Mouse (Mus musculus) small intestine, adult 2 months (tissue): ENCODE results near the gene Rdh16f2. TPM values are rescaled to one million over a fixed set of nuclear protein-coding genes. Genes with fewer than 3 reads are reported as not detected.
A peak's percentile ranks its signal among the peaks of the same experiment; 100 is the strongest.

ENCODE experiments used
- H3K27ac ChIP-seq: fragments of 200-500 bp; 2 replicates; pipeline ENCODE4 v1.5.1; 2012; ENCODE audit warnings: low read depth, low read length, control low read depth, inconsistent platforms; ENCODE audit not compliant: insufficient read depth
- H3K27me3 ChIP-seq: fragments of 200-500 bp; 2 replicates; pipeline ENCODE4 v1.6.1; 2012; ENCODE audit warnings: mild to moderate bottlenecking, moderate library complexity, low read length, inconsistent platforms; ENCODE audit not compliant: control insufficient read depth, insufficient read depth
- H3K36me3 ChIP-seq: fragments of 200-500 bp; 2 replicates; pipeline ENCODE4 v1.6.1; 2012; ENCODE audit warnings: mild to moderate bottlenecking, low read length, control low read depth, inconsistent platforms; ENCODE audit not compliant: control insufficient read depth, insufficient read depth
- H3K4me1 ChIP-seq: fragments of 200-500 bp; 2 replicates; pipeline ENCODE4 v1.6.1; 2012; ENCODE audit warnings: low read length, inconsistent platforms, mixed read lengths; ENCODE audit not compliant: control insufficient read depth, insufficient read depth, insufficient read length
- H3K4me3 ChIP-seq: fragments of 200-500 bp; 2 replicates; pipeline ENCODE4 v1.5.1; 2012; ENCODE audit warnings: low read depth, mild to moderate bottlenecking, control low read depth, inconsistent platforms, low read length, moderate library complexity
- CTCF ChIP-seq: fragments of 200-500 bp; IDR thresholded peaks from 2 replicates; pipeline ENCODE4 v1.5.1; 2012; ENCODE audit warnings: low read depth, mild to moderate bottlenecking, control low read depth, inconsistent platforms, low read length, moderate library complexity, mixed read lengths; ENCODE audit not compliant: insufficient replicate concordance, insufficient read length; ENCODE audit errors: extremely low read depth
- POLR2A ChIP-seq: fragments of 200-500 bp; IDR thresholded peaks from 2 replicates; pipeline ENCODE4 v1.6.1; 2012; ENCODE audit warnings: low read depth, mild to moderate bottlenecking, control low read depth, inconsistent platforms, low read length, moderate library complexity
- WGBS: fragments of 180-500 bp; shearing (Covaris S2); methylation state at CpG from one replicate; pipeline ENCODE4 v1.1.7; 2018; 5-methylcytosine and 5-hydroxymethylcytosine counted together
- polyA plus RNA-seq: library from polyadenylated mRNA; depleted of rRNA; stranded (reverse); fragments of >200 nt; gene quantifications from 2 replicates; pipeline ENCODE4 v1.2.3, GENCODE M21; 2012

Rdh16f2 gene
- polyA plus RNA-seq, 1 experiment: 3.6 TPM

- no peak overlapping the region for H3K4me3 ChIP-seq
- TF ChIP-seq CTCF (no peak), POLR2A (no peak)
- H3K27me3 ChIP-seq: no peaks in the 10 kb centered on the region
- H3K36me3 ChIP-seq: no peaks in the 10 kb centered on the region
- 10% methylated on average over 2 of the region's 2 CpGs for WGBS
- peaks cover 22% of the 10 kb centered on the region; the same call in 1 of the 2 replicates for H3K4me1 ChIP-seq
- H3K27ac ChIP-seq: peak overlapping the region; percentile 95
These were observed 11.4 kb downstream of the Rdh16f2 start for GRCm38 (mm10) chr10:127877681-127878080.

DNA sequence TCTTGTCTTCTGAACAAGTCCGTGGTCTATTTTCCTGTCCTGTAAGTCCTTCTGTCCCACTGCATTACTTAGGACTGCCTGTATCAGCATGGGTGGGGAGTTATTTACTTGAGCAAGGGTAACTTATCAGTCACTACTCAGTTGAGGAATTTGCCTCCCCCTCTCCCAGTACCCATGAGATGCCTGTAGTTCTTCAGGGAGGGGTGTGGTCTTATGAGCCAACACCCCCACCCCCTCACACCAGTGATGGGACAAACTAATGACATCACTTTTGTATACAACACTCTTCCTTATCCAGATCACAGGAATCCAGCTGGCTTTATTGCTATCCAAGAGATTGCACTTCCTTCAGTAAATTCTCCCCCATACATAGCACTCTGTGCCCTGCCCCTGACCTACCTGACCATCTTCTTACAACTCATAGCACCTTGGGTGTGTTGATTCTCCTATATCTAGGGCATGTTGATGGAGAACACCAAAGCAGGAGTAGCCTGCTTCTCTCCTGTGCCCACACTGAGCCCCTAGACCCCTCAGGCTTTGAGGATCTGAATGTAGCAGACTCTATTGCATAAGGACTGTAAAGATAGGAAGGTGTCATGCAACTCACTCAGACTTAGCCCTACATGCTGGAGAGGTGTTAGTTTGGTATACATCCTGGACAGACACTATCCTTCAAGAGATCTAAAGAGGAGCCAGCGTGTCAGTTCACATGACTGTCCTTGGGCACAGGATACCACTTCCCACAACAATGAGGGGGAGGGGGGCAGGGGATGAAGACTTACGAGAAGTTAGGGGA, 12.2 kb downstream of the Rdh16f2 start:
- no peaks in the 10 kb centered on the region for H3K27me3 ChIP-seq
- no peak overlapping the region for H3K4me3 ChIP-seq
- peak overlapping the region; percentile 95 for H3K27ac ChIP-seq
- H3K4me1 ChIP-seq: peaks cover 22% of the 10 kb centered on the region; the same call in 1 of the 2 replicates
- 16% methylated on average over 3 of the region's 3 CpGs for WGBS
- no peaks in the 10 kb centered on the region for H3K36me3 ChIP-seq
- TF ChIP-seq POLR2A (no peak), CTCF (no peak)

DNA sequence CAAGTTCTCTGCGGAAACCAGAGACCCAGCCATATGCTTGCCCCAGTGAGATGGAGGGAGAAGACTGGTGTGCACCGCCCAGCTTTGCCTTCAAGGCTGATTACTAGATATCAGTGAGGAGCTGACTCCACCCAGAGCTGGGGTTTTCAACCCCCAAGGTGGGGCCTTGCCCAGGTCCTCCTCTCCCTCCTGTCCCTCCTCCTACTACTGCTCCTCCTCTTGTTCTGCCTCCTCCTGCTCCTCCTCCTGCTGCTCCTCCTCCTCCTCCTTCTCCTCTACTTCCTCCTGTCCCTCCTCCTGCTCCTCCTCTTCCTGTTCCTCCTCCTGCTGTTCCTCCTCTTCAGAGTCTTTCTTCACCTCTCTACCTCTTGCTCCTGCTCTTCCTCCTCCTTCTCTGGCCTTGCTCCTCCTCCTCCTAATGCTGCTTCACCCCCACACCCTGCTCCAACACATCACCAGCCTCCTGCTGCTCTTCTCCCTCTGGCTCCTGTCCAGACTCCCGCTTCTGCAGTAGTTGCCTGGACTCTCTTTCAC, 12.9 kb downstream of the Rdh16f2 start:
- WGBS: 28% methylated on average over 3 of the region's 3 CpGs
- Histone ChIP-seq H3K4me1 (peaks cover 22% of the 10 kb centered on the region; the same call in 1 of the 2 replicates), H3K27ac (peak overlapping the region; percentile 95), H3K4me3 (peak overlapping the region; percentile 45), H3K27me3 (no peaks in the 10 kb centered on the region), H3K36me3 (no peaks in the 10 kb centered on the region)
- TF ChIP-seq CTCF (no peak), POLR2A (no peak; the same call in 1 of the 2 replicates)

- 96% methylated on average over 4 of the region's 4 CpGs for WGBS
- Histone ChIP-seq H3K4me3 (no peak overlapping the region), H3K36me3 (no peaks in the 10 kb centered on the region), H3K27me3 (no peaks in the 10 kb centered on the region), H3K27ac (no peak overlapping the region), H3K4me1 (peaks cover 25% of the 10 kb centered on the region; the same call in 1 of the 2 replicates)
- TF ChIP-seq CTCF (no peak), POLR2A (no peak)
These were observed 14.8 kb downstream of the Rdh16f2 start for GRCm38 (mm10) chr10:127881041-127881440.

DNA sequence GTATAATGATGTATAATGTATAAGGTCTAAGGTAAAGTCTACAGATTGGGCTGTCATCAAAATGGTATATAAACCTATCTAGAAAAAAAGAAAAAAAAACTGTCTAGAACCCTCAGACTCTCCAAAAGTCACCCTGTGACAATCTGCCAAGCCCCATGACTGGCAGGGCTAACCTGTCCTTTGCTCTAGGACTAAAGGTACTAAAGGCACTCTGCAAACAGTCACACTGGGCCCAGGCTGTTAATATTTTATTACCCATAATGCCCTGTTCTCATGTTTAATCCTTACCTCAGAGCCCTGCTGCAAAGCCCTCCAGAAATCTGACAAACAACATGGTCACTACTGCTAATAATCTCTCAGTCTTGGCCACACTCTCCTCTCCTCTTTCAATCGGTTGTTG, 20.3 kb downstream of the Rdh16f2 start:
- no peaks in the 10 kb centered on the region for H3K36me3 ChIP-seq
- peaks cover 18% of the 10 kb centered on the region; the same call in 1 of the 2 replicates for H3K4me1 ChIP-seq
- 26% methylated on average over 1 of the region's 1 CpGs for WGBS
- peak overlapping the region; percentile 97 for H3K27ac ChIP-seq
- no peak overlapping the region for H3K4me3 ChIP-seq
- TF ChIP-seq POLR2A (no peak), CTCF (no peak)
- no peaks in the 10 kb centered on the region for H3K27me3 ChIP-seq

DNA sequence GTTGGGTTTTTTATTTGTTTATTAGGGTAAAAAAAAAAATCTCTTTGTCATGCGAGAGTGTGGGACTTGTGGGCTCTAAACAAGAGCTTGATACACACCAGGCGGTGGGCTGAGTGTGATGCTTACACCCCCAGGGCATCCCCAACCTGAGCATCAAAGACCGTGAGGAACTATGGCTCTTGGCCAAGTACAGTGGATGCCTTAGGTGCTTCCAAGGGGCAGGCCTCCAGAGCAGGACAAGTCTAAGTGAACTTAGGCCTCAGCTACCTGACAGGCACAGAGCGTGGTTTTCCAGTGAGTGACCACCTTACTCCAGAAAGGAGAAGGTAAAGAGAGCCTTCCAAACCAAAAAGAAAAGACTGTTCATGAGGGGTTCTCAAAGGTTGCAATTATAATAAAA, 20.7 kb downstream of the Rdh16f2 start:
- 32% methylated on average over 4 of the region's 4 CpGs for whole genome bisulfite sequencing
- no peak overlapping the region for H3K4me3 ChIP-seq
- H3K36me3 ChIP-seq: no peaks in the 10 kb centered on the region
- peak overlapping the region; percentile 97 for H3K27ac ChIP-seq
- TF ChIP-seq POLR2A: no peak
- no peak for TF ChIP-seq CTCF
- H3K4me1 ChIP-seq: peaks cover 18% of the 10 kb centered on the region; the same call in 1 of the 2 replicates
- H3K27me3 ChIP-seq: no peaks in the 10 kb centered on the region

GRCm38 (mm10) chr10:127888605-127889004, 22.3 kb downstream of the Rdh16f2 start, which contains the start of gene Rdh7:
Rdh7 (minus strand) TSS chr10:127888817.
- peak within 1 kb of the TSS; percentile 97 for H3K27ac ChIP-seq

More at GRCm38 (mm10) chr10:127888605-127889004, 22.3 kb downstream of the Rdh16f2 start, which contains the start of gene Rdh7:
- Histone ChIP-seq H3K27me3 (no peaks in the 10 kb centered on the region), H3K36me3 (no peaks in the 10 kb centered on the region), H3K4me3 (peak within 1 kb of the TSS; percentile 42), H3K4me1 (peaks cover 28% of the 10 kb centered on the region; the same call in 1 of the 2 replicates)
- TF ChIP-seq CTCF (no peak), POLR2A (no peak)
